Mouse (Mus musculus) lung, postnatal 0 days (tissue): Measurements from ENCODE around the gene Calm2.
A peak's percentile ranks its signal among the peaks of the same experiment; 100 is the strongest.

Source experiments
- CTCF ChIP-seq: IDR thresholded peaks from 2 replicates; pipeline ENCODE4 v1.5.1; 2016; ENCODE audit warnings: antibody characterized with exemption, mild to moderate bottlenecking
- EP300 ChIP-seq: IDR thresholded peaks from 2 replicates; pipeline ENCODE4 v1.6.1; 2016; ENCODE audit warnings: antibody characterized with exemption, mild to moderate bottlenecking, control low read depth

- TF ChIP-seq CTCF (peak; percentile 54), EP300 (no peak)
These were observed 14.8 kb upstream of the Calm2 start for GRCm38 (mm10) chr17:87461499-87461896.
